Mouse (Mus musculus): ENCODE data around the gene Ror1. TPM values are rescaled to one million over a fixed set of nuclear protein-coding genes. Genes with fewer than 3 reads are reported as not detected.

The Ror1 gene
- polyA plus RNA-seq, 1 experiment from 2014 or later, result 0.47 TPM

DNA sequence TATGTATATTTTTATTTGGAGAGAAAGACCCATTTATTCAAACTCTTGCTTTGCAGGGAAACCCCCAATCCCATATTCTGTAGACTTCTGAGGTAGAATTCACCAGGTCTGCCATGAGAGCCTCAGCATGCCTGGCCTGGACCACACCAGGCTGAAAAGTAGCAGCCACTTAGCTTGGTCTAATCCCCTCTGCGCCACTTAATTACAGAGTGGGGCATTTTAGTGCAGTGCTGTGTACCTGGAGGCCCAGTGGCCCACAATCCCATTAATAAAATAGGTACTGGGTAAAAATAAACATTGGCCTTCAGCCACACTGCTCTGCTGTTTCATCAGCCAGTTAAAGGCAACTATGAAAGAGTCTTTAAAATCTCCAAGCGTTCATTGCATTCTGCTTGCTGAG, 239.6 kb downstream of the Ror1 start:
- no peak overlapping the region for H3K4me2 ChIP-seq (ENCODE audit: low read depth, low read length)
- ATAC-seq (ENCODE audit: low read depth), result no peak
- no peaks in the 10 kb centered on the region for H3K36me3 ChIP-seq (ENCODE audit: control insufficient read depth, insufficient read depth, low read length)
- no peak overlapping the region for H3K9ac ChIP-seq (replicated peaks; ENCODE audit: low read depth, low read length)
- H3K4me3 ChIP-seq (ENCODE audit: low read depth, low read length), result no peak overlapping the region
- no peaks in the 10 kb centered on the region for H3K27me3 ChIP-seq (ENCODE audit: control insufficient read depth, insufficient read depth, low read length)
- WGBS, result 67% methylated on average over 2 of the region's 2 CpGs
- H3K4me1 ChIP-seq (ENCODE audit: control insufficient read depth, insufficient read depth, low read length), result no peaks in the 10 kb centered on the region
- H3K27ac ChIP-seq (ENCODE audit: low read depth, low read length), result no peak overlapping the region
- H3K9me3 ChIP-seq (ENCODE audit: control insufficient read depth, low read length), result no peaks in the 10 kb centered on the region

GRCm38 (mm10) chr4:100347791-100348190, 252.2 kb downstream of the Ror1 start:
- no peak for ATAC-seq (ENCODE audit: low read depth)
- 82% methylated on average over 3 of the region's 3 CpGs for WGBS
- no peaks in the 10 kb centered on the region for H3K27me3 ChIP-seq (ENCODE audit: control insufficient read depth, insufficient read depth, low read length)
- no peaks in the 10 kb centered on the region for H3K4me1 ChIP-seq (ENCODE audit: control insufficient read depth, insufficient read depth, low read length)
- no peak overlapping the region for H3K9ac ChIP-seq (replicated peaks; ENCODE audit: low read depth, low read length)
- no peaks in the 10 kb centered on the region for H3K36me3 ChIP-seq (ENCODE audit: control insufficient read depth, insufficient read depth, low read length)
- H3K9me3 ChIP-seq (ENCODE audit: control insufficient read depth, low read length), result no peaks in the 10 kb centered on the region
- no peak overlapping the region for H3K4me3 ChIP-seq (ENCODE audit: low read depth, low read length)
- no peak overlapping the region for H3K27ac ChIP-seq (ENCODE audit: low read depth, low read length)
- H3K4me2 ChIP-seq (ENCODE audit: low read depth, low read length), result no peak overlapping the region

DNA sequence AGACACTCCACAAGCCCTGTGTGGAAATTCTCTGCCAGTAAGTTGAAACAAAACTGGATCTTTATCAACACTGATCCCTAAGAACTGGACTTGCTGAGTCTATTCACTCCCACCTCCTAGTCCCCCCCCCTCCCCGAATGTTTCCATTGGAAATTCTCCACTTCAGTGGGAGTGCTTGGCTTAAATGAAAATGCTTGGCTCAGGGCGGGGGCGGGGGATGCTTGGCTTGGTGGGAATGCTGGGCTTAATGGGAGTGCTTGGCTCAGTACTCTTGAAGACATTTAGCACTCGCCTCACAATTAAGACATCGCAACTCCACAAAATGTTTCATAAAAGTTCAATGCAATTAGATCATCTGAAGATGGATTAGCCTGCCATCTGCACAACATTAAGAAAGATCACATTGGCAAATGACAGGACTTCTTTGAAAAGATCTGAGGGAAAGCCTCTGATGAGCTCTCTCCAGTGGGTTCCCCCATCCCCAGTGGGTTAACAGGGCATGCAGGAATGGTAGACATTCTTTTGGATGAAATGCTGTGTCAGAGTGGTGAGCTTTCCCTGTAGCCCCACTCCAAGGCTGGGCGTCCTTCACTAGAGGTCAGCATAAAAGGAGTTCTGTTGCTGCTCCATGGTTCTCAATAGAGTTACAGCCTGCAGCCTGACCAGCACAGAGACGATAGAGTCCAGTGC, 254.7 kb downstream of the Ror1 start:
- no peaks in the 10 kb centered on the region for H3K9me3 ChIP-seq (ENCODE audit: control insufficient read depth, low read length)
- WGBS, result 90% methylated on average over 7 of the region's 7 CpGs
- no peak overlapping the region for H3K9ac ChIP-seq (replicated peaks; ENCODE audit: low read depth, low read length)
- ATAC-seq (ENCODE audit: low read depth), result no peak
- H3K4me1 ChIP-seq (ENCODE audit: control insufficient read depth, insufficient read depth, low read length), result no peaks in the 10 kb centered on the region
- no peak overlapping the region for H3K4me2 ChIP-seq (ENCODE audit: low read depth, low read length)
- H3K27me3 ChIP-seq (ENCODE audit: control insufficient read depth, insufficient read depth, low read length), result no peaks in the 10 kb centered on the region
- H3K4me3 ChIP-seq (ENCODE audit: low read depth, low read length), result no peak overlapping the region
- H3K27ac ChIP-seq (ENCODE audit: low read depth, low read length), result no peak overlapping the region
- no peaks in the 10 kb centered on the region for H3K36me3 ChIP-seq (ENCODE audit: control insufficient read depth, insufficient read depth, low read length)

- Histone ChIP-seq H3K4me3 (ENCODE audit: low read depth, low read length) (no peak overlapping the region), H3K9ac (replicated peaks; ENCODE audit: low read depth, low read length) (no peak overlapping the region), H3K36me3 (ENCODE audit: control insufficient read depth, insufficient read depth, low read length) (no peaks in the 10 kb centered on the region), H3K9me3 (ENCODE audit: control insufficient read depth, low read length) (no peaks in the 10 kb centered on the region), H3K4me2 (ENCODE audit: low read depth, low read length) (no peak overlapping the region), H3K4me1 (ENCODE audit: control insufficient read depth, insufficient read depth, low read length) (no peaks in the 10 kb centered on the region), H3K27ac (ENCODE audit: low read depth, low read length) (no peak overlapping the region), H3K27me3 (ENCODE audit: control insufficient read depth, insufficient read depth, low read length) (no peaks in the 10 kb centered on the region)
- no peak for ATAC-seq (ENCODE audit: low read depth)
Measured at GRCm38 (mm10) chr4:100351797-100352290, 256.3 kb downstream of the Ror1 start.

- no peak for ATAC-seq (ENCODE audit: low read depth)
- 62% methylated on average over 5 of the region's 5 CpGs for WGBS
Measured at GRCm38 (mm10) chr4:100355566-100355965, 260.0 kb downstream of the Ror1 start.

GRCm38 (mm10) chr4:100357881-100358589, 262.4 kb downstream of the Ror1 start:
- no peaks in the 10 kb centered on the region for H3K9me3 ChIP-seq (ENCODE audit: control insufficient read depth, low read length)
- WGBS, result 82% methylated on average over 4 of the region's 4 CpGs
- no peaks in the 10 kb centered on the region for H3K36me3 ChIP-seq (ENCODE audit: control insufficient read depth, insufficient read depth, low read length)
- ATAC-seq (ENCODE audit: low read depth), result no peak
- no peaks in the 10 kb centered on the region for H3K4me1 ChIP-seq (ENCODE audit: control insufficient read depth, insufficient read depth, low read length)
- H3K27me3 ChIP-seq (ENCODE audit: control insufficient read depth, insufficient read depth, low read length), result no peaks in the 10 kb centered on the region
- H3K27ac ChIP-seq (ENCODE audit: low read depth, low read length), result no peak overlapping the region
- H3K4me3 ChIP-seq (ENCODE audit: low read depth, low read length), result no peak overlapping the region
- no peak overlapping the region for H3K9ac ChIP-seq (replicated peaks; ENCODE audit: low read depth, low read length)
- H3K4me2 ChIP-seq (ENCODE audit: low read depth, low read length), result no peak overlapping the region

More at GRCm38 (mm10) chr4:100355566-100355965, 260.0 kb downstream of the Ror1 start:
- Histone ChIP-seq H3K36me3 (ENCODE audit: control insufficient read depth, insufficient read depth, low read length) (no peaks in the 10 kb centered on the region), H3K4me1 (ENCODE audit: control insufficient read depth, insufficient read depth, low read length) (no peaks in the 10 kb centered on the region), H3K9me3 (ENCODE audit: control insufficient read depth, low read length) (no peaks in the 10 kb centered on the region), H3K27me3 (ENCODE audit: control insufficient read depth, insufficient read depth, low read length) (no peaks in the 10 kb centered on the region), H3K9ac (replicated peaks; ENCODE audit: low read depth, low read length) (no peak overlapping the region), H3K27ac (ENCODE audit: low read depth, low read length) (no peak overlapping the region), H3K4me2 (ENCODE audit: low read depth, low read length) (no peak overlapping the region), H3K4me3 (ENCODE audit: low read depth, low read length) (no peak overlapping the region)

DNA sequence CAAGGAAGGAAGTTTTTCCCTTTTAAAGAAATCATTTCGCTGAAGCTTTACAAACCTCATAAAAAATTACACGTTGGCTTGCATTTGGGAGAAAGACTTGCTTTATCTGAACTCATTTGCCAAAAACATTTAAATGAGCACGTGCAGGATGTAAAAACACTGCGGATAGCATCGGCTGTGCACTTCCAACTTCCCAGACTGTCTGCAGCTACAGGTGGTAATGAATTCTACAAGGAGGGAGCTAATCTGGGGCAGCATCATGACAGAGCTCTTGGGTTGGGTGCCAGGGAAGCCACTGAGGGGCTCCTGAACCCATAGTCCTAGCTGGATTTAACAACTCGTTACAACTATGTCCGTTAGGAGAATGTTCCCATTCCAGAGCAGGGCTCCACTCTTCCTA, 268.1 kb downstream of the Ror1 start:
- 90% methylated on average over 7 of the region's 7 CpGs for WGBS
- Histone ChIP-seq H3K4me2 (ENCODE audit: low read depth, low read length) (no peak overlapping the region), H3K27ac (ENCODE audit: low read depth, low read length) (no peak overlapping the region), H3K27me3 (ENCODE audit: control insufficient read depth, insufficient read depth, low read length) (no peaks in the 10 kb centered on the region), H3K4me1 (ENCODE audit: control insufficient read depth, insufficient read depth, low read length) (no peaks in the 10 kb centered on the region), H3K4me3 (ENCODE audit: low read depth, low read length) (no peak overlapping the region), H3K9me3 (ENCODE audit: control insufficient read depth, low read length) (no peaks in the 10 kb centered on the region), H3K36me3 (ENCODE audit: control insufficient read depth, insufficient read depth, low read length) (no peaks in the 10 kb centered on the region), H3K9ac (replicated peaks; ENCODE audit: low read depth, low read length) (no peak overlapping the region)
- no peak for ATAC-seq (ENCODE audit: low read depth)

- WGBS, result 88% methylated on average over 2 of the region's 2 CpGs
Measured at GRCm38 (mm10) chr4:100368691-100369090, 273.1 kb downstream of the Ror1 start.

GRCm38 (mm10) chr4:100369541-100370174, 274.1 kb downstream of the Ror1 start:
- Histone ChIP-seq H3K4me2 (ENCODE audit: low read depth, low read length) (no peak overlapping the region), H3K9me3 (ENCODE audit: control insufficient read depth, low read length) (no peaks in the 10 kb centered on the region), H3K4me1 (ENCODE audit: control insufficient read depth, insufficient read depth, low read length) (no peaks in the 10 kb centered on the region), H3K27ac (ENCODE audit: low read depth, low read length) (no peak overlapping the region), H3K27me3 (ENCODE audit: control insufficient read depth, insufficient read depth, low read length) (no peaks in the 10 kb centered on the region), H3K4me3 (ENCODE audit: low read depth, low read length) (no peak overlapping the region), H3K9ac (replicated peaks; ENCODE audit: low read depth, low read length) (no peak overlapping the region), H3K36me3 (ENCODE audit: control insufficient read depth, insufficient read depth, low read length) (no peaks in the 10 kb centered on the region)
- no peak for ATAC-seq (ENCODE audit: low read depth)
- WGBS, result 90% methylated on average over 7 of the region's 7 CpGs

More at GRCm38 (mm10) chr4:100368691-100369090, 273.1 kb downstream of the Ror1 start:
- no peak overlapping the region for H3K9ac ChIP-seq (replicated peaks; ENCODE audit: low read depth, low read length)
- H3K27ac ChIP-seq (ENCODE audit: low read depth, low read length), result no peak overlapping the region
- ATAC-seq (ENCODE audit: low read depth), result no peak
- no peaks in the 10 kb centered on the region for H3K36me3 ChIP-seq (ENCODE audit: control insufficient read depth, insufficient read depth, low read length)
- no peak overlapping the region for H3K4me2 ChIP-seq (ENCODE audit: low read depth, low read length)
- H3K4me3 ChIP-seq (ENCODE audit: low read depth, low read length), result no peak overlapping the region
- no peaks in the 10 kb centered on the region for H3K27me3 ChIP-seq (ENCODE audit: control insufficient read depth, insufficient read depth, low read length)
- H3K9me3 ChIP-seq (ENCODE audit: control insufficient read depth, low read length), result no peaks in the 10 kb centered on the region
- H3K4me1 ChIP-seq (ENCODE audit: control insufficient read depth, insufficient read depth, low read length), result no peaks in the 10 kb centered on the region
